Mouse (Mus musculus) cerebellum, postnatal 10 days (tissue): ENCODE data around the gene Tsen34.
"Not testable (repeated sequence)": the region's sequence is repeated elsewhere in the genome, so short reads cannot be mapped to it uniquely, and the experiment has no call there.

Experiments used
- DNase-seq, 2 experiments: peaks; one replicate each; pipeline ENCODE4 v3.0.0; 2021; ENCODE audit warnings: mixed read lengths in 2 of 2

Gene Tsen34

DNA sequence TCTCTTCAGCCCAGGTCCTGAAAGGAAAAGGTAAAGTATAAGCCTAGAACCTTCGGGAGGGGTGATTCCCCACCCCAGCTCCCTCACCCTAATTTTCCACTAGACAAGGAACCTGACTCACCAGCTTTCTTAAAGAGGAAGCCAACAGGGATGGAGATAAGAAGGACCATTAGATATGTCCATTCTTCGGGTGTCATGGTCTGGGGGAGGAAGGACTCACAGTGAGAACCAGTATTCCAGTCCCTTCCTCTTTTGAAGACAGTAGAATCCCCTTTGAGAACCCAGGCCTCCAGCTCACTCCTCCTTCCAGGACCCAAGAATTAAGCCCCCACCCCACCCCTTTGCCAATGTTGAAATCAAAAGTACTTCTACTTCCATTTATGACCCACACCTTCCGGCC, 744 bp upstream of the Tsen34 start:
- DNase-seq: no peak

DNA sequence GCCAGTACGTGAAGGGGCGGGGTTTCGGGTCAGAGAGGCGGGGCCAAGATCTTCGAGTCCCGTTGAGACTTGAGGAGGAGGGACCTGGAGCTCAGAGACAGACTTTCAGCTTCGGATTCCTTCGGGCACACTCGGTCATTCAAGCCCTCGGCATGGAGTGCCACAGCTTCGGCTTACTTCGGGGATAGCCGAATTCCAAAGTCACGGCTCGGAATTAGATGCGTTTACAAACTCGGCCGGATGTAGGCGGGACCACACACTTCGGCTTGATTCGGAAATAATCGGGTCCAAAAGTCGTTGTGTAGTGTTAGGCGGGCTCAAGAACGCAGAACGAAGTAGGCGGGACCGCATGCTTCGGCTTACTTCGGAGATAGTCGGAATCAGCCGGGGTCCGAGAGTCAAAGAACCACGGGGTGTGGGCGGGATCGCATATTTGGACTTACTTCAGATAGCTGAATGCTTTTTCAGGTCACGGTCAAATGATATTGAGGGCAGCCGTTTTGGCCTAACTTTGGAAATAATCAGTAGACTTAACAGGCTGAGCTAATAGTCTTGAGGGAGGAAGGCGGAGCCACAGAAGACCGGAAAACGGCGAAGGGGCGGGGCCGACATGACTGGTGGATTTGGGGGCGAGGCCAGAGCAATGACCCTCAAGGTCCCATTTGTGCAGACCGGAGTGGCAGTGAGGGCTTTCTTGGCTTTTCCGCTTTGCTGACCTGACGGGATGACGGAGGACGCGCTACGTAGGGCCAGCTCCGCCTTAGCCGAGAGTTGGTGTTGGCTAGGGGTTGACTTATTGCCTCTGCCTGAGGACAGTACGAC, 535 bp downstream of the Tsen34 start, which contains the start of gene Mboat7:
Gene Mboat7, minus strand, starts transcription at position 537 of the 822 bp plus-strand sequence.
- peak; percentile 97 to 98 for DNase-seq

DNA sequence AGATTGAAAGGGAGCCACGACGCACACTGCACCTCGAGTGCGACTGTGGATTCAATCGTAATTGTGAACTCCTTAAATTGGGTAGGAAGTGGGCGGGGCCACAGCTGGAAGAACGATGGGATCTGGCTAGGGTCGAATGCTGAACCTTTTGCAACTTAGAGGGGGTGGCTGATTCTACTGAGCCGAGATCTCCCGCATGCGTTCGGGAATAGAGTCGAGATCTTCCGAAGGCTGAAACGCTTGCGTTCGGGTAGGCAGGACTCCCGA, 1.1 kb downstream of the Tsen34 start:
- no peak for DNase-seq

DNA sequence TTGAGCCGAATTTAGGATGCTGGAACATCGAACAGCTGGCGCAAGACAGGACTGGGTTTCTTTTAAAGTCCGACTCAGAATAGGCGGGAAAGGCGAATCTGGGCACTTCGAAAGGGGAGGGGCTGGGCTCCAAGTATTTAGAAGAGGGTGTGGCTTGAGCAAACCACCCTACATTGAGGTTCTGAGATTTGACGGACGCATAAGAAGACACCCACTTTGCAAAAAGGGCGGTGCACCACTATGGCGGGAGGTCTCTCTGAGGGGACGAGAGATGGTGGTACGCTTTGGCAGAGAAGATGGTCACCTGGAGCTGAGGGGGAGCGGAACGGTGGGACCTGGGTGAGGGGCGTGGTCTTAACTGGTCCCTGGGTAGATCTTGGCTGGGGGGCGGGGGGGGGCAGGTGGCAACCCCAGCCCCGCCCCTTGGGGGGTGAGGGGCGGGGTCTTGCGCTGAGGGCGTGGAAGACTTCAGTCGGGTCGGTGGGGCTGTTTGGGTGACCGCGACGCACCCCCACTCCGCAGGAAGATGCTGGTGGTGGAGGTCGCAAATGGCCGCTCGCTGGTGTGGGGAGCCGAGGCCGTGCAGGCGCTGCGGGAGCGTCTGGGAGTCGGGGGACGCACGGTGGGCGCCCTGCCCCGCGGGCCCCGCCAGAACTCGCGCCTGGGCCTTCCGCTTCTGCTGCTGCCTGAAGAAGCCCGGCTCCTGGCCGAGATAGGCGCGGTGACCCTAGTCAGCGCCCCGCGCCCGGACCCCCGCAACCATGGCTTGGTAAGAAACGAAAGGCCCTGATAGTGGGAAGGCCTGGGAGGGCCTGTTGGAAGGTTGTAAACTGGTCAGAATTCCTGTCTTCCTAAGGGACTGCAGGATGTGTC, 1.6 kb downstream of the Tsen34 start:
- peak; percentile 74 for DNase-seq

DNA sequence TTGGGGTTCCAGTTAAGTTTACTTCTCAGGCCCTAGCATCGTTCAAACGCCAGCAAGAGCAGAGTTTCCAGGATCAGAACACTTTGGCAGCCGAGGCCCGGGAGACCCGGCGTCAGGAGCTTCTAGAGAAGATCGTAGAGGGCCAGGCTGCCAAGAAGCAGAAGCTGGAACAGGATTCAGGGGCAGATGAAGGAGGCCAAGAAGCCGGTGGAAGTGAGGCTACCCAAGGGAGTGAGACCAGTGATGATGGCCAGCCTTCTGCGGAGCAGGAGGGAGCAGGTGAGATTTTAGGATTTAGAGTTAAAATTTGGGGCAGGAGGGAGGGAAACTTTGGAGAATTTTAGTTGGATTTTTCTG, 2.3 kb downstream of the Tsen34 start:
- DNase-seq: peak; percentile 55 to 61

DNA sequence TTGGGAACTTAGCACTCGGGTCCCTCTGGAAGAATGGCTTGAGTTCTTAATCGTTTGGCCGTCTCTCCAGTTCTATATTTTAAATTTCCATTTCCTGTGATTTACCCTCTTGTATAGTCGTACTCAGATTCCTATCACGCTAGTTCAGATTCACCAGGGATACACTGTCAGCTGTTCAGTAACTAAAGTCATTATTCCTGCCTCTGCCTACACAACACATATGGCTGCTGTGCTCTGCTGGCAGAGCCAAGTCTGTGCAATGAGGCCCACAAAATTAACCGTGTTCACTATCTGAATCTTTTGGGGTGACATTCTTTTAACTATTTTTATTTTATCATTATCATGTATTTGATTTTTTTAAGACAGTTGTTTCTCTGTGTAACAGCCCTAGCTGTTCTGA, 5.8 kb downstream of the Tsen34 start:
- no peak for DNase-seq

DNA sequence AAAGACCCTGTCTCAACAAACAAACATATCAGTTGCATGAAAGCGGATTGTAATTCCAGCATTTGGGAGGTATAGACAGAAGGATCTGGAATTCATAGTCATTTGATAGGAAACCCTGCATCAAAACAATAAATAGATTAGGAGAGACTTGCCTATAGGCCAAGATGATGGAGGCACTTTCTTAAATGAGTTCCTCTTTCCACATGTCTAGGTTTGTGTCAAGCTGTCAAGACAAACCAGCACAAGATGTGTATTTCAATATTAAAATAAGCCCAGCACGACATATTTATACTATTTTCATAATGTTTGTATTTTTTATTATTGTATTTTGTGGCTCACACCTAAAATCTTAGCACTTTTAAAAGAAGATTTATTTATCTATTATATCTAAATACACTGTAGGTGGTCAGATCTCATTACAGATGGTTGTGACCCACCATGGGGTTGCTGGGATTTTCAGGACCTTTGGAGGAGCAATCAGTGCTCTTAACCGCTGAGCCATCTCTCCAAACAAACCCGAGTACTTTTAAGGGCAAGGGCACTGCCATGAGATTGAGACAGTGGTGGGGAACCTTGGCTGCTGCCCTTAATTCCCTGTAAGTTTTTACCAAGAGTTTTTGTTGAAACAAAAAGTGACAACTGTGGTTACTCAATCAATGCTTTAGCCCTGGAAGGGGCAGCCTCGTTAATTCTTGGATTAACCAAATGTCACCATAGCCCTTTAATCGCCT, 10.7 kb downstream of the Tsen34 start:
- DNase-seq: no peak

DNA sequence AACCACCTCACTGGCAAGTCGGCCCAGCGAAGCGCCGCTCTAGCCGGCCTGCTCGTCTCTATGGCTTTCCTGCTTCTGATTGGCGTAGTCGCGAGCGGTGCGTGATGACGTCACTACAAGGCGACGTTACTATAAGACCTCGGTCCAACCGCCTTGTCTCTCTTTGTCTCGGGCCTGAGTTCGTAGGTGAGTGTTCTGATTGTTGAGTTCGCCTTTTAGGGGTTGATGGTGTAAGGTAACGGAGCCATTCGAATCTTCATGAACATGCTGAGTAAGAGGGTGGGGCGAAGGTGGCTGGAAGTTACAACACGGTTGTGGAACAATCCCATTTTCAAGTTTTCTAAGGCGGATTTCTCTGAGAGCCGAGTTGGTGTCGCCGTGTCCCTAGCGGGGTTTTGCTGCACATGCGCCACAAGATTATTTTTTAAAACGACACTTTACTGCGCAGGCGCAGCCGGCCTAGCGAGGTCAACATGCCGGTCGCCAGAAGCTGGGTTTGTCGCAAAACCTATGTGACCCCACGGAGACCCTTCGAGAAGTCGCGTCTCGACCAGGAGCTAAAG, 11.3 kb downstream of the Tsen34 start, which contains the start of gene Rps9:
Gene Rps9, plus strand, starts transcription at position 115 of the 563 bp plus-strand sequence.
- peak; percentile 98 for DNase-seq

DNA sequence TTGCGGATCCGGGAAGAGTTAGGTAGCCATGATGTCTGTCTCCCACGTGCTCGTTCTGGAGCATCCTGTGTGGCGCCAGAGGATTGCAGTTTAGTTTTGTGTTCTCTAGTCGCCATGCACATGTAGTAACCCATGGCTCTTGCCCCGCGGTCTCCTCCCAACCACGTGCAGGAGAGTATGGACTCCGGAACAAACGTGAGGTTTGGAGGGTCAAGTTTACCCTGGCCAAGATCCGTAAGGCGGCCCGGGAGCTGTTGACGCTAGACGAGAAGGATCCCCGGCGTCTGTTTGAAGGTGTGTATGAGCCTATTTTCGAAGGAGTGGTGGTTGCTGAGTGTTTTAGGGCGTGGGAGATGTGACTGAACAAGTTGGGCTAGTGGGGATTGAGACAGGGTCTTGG, 11.8 kb downstream of the Tsen34 start:
- DNase-seq: no peak

DNA sequence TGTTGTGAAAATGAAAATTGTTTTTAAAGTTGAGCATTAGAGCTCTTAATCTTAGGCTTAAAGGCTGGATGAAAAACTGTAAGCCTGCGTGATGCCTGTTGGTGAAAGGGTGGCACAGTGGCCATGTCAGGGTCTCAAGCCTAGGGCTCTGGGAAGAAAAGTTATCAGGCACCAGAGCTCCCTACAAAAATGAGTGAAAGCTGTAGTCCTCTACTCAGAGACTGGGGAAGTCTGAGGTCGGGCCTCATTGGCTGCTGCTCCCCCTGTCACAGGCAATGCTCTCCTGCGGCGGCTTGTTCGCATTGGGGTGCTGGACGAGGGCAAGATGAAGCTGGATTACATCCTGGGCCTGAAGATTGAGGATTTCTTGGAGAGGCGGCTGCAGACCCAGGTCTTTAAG, 12.8 kb downstream of the Tsen34 start:
- DNase-seq: peak in 1 of 2 experiments; percentile 13

DNA sequence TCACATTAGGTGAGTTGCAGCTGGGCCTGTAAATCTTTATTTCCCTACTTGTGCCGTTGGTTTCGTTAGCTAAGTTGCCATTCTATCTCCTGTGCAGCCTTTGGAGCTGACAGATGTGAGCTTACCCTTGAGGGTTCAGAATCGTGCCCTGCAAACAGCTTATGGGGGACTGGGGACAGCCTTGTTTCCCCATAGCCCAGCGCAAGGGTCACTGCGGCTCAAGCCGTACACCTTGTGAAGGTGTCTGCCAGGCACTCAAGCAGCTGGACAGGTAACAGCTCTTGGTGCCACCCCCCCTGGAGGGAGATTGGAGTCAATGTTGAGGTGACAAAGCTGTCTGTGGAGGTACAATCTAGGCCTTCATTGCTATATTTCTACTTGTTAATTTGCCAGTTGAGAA, 13.2 kb downstream of the Tsen34 start:
- peak in 1 of 2 experiments; percentile 19 for DNase-seq

DNA sequence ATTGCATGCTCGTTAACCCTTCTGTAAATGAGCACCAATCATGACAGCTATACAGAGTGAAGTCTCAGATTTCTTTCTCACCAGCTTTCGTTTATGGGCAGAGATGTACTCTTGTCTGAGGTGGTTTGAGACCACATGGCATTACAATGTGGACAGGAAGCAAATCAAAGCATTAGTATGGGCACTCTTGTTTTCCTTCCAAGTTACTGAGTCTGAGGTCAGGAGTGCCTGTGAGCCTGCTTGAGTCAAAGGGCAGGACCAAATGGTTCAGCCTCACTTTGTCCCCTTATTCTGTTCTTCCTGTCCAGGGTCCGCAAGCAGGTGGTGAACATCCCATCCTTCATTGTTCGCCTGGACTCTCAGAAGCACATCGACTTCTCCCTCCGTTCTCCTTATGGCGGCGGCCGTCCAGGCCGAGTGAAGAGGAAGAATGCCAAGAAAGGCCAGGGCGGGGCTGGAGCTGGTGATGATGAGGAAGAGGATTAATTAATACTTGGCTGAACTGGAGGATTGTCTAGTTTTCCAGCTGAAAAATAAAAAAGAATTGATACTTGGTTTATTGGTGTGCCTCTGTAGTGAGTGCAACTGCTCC, 13.8 kb downstream of the Tsen34 start:
- DNase-seq: peak in 1 of 2 experiments; percentile 25

DNA sequence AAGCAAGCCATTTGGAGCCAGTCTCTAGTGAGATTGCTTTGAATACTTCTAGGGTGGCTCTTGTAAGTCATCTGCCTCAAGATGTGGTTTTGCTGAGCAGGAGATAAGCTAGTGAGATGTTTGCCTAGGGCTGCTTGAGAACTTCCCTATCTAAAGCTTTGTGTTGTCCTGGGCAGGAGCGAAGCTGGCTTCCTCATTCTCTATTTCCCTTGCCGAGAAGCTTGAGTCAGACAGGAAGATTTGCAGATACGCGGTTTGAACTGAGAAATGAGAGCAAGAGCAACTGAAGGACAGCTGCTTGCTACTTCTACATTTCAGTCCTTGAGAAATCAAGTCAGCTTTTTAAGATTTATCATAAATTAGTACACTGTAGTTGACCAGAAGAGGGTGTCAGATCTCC, 14.4 kb downstream of the Tsen34 start:
- no peak for DNase-seq

DNA sequence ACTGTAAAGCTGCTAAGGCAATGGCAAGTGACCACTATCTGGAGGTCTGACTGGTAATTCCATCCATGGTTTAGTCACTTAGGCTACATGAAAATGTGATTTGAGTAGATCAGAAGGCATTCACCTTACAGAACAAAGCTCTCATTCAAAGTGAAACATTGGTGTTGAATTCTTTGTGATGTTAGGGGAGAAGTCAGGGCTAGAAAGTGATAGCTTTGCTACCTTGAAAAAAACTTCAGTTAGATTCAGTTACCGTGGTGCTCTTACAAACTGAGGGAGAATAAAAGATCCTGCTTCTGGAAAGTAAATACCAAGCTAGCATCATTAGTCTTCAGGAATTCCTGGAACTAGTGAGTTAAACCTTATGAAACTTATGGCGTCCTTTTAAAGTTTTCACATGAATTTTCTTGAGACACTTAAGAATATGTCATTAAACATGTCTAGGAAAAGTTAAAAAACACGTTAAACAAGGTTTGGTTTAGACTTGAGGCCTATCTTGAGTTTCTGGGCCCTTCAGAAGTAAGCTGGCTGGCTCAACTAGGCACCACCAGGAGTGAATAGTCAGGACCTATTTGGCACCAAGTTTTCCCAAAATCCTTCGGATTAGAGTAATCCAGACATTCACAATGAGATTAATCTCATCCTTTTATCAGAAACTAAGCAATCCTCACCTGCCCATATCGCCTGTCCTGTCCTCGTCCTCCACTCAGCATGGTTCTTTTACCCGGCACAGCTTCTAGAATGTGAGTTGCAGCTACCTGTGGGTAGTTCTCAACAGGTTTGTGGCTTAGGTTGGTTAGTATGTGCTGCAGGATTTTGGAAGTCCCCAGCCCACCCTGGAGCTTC, 15.1 kb downstream of the Tsen34 start:
- DNase-seq: no peak

DNA sequence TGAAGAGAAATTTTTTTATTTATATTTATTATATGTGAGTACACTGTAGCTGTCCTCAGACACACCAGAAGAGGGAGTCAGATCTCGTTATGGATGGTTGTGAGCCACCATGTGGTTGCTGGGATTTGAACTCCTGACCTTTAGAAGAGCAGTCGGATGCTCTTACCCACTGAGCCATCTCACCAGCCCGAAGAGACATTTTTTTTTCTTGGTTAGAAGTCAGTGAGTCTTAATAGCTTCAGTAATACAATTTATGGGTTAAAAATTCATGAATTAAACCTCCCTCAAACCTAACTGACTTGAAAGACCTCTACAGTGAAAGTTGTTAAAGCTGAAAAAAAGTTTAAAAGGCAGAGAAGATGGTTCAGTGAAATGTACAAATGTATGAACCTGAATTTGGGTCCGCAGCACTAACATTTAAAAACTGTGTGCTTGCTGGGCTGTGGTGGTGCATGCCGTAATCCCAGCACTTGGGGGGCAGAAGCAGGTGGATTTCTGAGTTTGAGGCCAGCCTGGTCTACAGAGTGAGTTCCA, 15.9 kb downstream of the Tsen34 start:
- not testable (repeated sequence) for DNase-seq

DNA sequence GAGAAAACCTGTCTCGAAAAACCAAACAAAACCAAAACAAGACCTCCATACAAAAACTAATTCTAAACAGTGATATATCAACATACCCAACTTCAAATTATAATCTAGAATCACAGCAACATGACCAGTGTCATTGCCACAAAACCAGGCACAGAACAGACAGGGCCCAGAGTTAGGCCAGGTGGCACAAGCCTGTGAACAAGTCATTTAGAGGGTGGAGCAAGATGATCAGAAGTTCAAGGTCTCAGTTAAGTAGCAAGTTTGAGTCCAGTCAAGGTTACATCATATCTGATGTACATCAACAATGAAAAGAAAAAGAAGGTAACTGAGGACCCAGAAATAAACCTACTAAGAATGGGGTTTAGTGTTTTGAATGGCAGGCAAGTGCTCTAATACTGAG, 16.3 kb downstream of the Tsen34 start:
- no peak for DNase-seq

DNA sequence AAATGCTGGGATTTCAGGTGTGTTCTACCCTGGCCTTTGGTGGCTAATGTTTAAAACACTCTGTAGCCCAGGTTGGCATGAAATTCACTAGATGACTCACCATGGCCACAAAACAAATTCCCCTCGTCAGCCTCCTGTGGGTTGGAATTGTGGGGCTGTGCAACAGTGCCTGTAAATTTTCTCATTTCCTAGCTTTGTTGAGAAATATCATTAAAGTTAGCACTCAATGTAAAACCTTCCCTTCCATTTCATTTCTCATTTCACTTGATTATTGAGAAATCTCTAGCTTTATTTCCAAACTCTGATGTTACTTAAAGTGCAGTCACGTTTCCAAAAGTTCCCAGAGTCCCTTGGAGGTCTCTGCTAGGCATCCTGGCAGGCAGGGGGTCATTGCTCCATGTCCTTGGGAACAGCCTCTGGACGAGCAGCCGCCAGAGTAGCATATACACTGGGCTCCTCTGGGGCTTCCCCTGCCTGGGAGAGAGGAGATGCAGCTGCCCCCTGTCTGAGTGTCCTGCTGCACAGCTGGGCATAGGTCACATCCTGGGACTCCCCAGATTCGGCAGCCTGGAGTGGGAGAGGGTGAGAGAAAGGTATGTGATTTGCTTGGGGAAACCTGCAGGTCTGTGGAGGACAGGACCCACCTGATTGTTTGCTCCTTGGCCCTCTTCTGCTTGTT, 19.7 kb downstream of the Tsen34 start:
- DNase-seq: no peak

DNA sequence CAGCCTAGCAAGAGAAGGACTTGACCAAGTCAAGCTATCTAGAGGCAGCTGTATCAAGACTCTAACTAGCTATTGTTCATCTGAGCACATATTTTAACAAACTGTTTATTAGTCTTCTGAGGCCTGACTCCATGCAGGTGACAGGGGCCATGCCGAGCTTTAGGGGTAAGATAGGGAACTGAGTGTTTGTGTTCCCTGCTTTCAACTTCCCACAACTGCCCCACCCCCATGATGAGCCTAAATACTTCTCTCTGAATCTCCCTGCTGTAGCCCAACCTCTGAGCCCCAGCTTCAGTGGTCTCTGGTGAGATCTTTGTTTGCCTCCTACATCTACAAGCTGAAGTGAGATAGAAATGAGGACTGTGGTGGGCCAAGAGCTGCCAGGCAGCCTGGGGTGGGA, 22.6 kb downstream of the Tsen34 start:
- peak in 1 of 2 experiments; percentile 0 for DNase-seq

DNA sequence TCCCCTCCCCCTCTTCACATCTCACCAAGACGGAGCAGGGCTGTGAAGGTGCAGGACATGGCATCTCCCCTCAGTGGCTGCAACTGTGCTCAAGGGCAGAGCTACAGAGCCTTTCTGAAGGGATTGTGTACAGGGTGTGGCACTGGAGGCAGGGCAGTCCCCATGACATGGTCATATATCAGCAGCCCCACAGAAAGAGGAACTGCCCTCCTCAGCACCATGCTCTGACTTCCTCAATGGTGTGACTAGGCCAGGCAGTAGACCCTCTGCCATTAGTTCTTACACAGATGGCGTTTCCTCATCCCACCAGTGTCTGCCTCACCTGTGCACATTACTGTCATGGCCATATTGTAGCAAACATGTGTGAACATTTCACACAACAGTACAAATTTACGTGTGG, 27.6 kb downstream of the Tsen34 start, which contains the start of gene Pirb:
Gene Pirb, minus strand, starts transcription at position 124 of the 400 bp plus-strand sequence.
- not testable (repeated sequence) for DNase-seq

DNA sequence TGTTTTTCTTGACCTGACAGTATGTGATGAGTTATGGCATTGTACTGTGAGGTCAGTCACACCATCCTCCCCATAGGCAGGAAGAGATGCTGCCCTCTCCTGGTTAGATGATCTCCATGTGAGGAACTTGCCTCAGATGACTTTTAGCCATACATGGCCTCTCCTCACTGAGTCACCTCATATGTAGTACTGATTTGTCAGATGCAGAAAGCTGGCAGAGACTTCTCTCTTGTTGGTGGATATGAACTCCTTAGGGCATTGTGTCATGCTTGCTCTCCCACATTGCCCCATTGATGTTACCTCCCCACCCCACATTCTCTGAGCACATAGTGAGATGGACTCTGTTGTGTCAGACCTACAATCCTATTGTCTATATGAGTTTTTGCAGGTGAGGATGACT, 32.8 kb downstream of the Tsen34 start:
- DNase-seq: not testable (repeated sequence)

DNA sequence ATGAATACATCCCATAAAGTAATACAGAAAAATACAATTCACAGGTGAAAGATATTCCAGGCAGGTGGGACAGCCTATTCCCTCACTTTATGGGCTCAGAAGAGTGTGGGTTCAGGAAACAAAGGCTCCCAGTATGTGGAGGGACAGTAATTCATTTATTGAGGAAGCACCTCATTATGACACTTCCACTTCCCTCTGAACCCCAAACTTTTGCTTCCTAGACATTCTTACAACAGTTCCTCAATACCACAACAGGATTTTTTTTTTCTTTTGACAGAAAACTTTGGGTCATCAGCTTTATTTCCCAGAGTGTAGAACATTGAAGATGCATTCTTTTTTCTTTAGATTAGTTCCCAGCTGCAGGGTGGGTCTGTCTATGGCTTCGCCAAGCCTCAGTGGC, 40.0 kb downstream of the Tsen34 start:
- not testable (repeated sequence) for DNase-seq
